Mouse (Mus musculus) retina, postnatal 7 days (tissue): ENCODE data around the gene Atl2.

Experiments
- DNase-seq: peaks from one replicate; pipeline ENCODE4 v3.0.0-alpha.2; 2012; ENCODE audit warnings: low read depth, low spot score

Gene Atl2

DNA sequence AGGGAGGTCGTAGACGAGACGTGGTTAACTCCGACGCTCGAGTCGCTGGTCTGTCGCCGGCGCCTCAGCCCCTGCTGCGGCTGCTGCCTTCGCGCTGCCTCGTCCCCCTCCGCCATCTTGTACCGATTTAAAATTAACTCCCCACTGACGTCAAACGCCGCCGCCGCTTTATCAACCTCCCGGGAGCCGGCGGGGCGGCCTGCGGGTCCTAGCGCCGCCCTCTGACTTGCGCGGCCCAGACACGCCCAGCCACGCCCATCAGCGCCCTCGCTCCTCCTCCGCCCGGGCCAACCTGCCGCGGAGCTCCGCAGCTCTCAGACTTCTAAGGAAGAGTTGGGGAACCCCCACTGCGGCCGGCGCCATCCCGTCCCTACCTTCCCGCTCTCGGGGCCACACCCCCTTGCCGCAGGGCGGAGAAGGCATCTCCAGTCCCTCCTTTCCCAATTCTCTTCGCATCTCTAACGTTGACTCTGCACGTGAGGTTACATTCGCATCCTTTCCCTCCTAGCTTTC, at the start of gene Atl2:
Gene Atl2, minus strand, starts transcription at position 213 of the 513 bp plus-strand sequence.
- DNase-seq: peak; percentile 87

DNA sequence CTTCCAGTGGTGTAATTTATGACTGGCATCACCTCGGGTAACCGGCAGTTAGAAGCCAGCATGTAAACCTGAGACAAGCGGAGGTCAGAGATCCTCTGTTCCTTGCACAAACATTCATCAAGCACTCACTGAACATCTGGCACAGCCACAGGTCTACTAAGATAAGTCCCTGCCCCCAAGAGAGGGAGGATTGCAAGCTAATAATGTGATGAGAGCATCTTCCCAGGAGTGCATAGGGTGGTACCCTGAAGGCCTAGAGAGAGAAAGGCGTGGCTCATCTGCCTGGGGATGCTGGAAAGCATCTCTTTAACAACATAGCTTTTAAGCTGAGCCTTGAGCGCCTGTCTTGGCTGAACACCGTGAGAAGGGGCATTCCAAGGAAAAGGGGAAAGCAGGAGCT, 48.9 kb upstream of the Atl2 start:
- DNase-seq: no peak

DNA sequence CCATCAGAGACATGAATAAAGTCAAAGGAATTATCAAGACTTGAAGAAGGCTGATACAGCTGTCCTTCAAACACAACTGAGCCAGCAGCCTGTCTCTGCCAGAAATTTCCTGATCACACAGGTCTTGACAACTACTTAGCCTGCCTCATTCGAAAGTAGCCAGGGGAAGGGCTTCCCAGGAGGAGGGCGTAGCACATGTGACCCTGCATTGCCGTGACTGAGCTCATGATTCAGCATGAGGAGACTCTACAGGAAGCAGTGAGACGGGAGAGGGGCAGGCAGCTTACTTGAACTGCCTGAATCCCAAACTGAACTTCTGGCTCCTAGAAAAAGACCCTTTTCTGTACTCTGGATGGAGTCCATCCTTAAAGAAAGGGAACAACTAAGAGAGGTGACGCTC, 46.5 kb upstream of the Atl2 start:
- DNase-seq: no peak

DNA sequence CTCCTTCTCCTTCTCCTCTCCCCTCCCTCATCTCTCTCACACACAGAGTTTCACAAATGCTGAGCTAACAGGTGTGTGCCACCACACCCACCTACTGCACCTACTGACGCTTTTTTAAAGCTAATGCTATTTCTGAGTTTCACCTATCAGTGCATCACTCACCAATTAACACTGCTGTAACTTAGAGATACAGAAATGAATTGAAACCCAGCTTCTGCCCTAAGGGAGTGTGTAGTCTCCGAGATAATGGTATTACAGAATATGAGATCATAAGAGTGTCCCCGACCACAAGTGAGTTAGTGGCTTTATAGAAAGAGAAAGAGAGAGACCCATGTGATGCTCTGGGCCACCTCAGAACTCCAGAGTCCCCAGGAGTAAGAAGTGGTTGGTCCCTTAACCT, 43.2 kb upstream of the Atl2 start:
- DNase-seq: no peak

DNA sequence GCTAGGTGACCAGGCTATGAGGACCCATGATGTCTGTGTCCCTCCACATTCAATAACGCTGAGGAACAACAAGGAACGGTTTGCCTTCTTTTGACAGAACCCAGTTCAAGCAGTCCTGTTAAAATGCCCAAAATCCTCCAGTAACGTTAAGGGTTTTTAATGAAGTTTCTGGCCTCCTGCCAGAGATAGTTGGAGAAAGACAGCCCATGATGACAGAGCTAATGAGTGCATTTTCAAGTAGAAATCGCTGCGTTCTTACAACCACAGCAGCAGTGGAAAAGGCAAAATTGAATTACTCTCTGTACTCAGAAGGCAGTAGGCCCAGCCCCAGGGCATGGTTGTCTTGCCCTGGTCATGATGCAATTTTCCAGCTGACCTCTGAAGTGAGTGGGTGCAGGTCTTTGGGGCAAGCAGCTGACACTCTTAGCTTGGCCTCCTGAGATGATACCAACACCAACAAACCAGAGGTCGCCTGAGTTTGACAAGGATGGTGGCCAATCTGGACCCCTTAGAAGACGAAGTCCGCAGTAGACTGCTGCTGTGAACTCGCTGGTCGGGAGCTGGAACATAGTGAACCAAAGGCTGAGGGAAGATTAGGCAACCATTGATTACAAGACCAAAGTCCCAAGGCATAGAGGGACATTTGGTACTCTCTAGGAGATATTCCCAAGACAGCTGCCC, 42.1 kb upstream of the Atl2 start:
- no peak for DNase-seq

DNA sequence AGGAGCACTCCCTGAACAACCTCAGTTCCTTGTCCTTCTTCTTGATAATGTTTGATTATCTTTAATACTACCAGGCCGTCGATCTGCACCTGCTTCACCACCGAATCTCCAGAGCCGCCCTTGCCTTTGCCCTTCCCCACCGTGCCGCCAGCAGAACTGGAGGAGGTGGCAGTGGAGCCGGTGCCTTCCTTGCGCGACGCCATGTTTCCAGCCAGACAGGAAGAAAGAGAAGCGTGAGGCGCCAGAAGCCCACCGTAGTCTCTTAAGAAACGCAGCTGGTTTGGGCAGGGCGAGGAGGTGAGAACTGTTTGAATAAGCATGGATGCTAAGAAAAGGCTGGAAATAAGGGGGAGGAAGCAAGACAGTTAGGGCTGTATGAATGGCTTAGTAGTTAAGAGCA, 38.4 kb upstream of the Atl2 start:
- DNase-seq: no peak

DNA sequence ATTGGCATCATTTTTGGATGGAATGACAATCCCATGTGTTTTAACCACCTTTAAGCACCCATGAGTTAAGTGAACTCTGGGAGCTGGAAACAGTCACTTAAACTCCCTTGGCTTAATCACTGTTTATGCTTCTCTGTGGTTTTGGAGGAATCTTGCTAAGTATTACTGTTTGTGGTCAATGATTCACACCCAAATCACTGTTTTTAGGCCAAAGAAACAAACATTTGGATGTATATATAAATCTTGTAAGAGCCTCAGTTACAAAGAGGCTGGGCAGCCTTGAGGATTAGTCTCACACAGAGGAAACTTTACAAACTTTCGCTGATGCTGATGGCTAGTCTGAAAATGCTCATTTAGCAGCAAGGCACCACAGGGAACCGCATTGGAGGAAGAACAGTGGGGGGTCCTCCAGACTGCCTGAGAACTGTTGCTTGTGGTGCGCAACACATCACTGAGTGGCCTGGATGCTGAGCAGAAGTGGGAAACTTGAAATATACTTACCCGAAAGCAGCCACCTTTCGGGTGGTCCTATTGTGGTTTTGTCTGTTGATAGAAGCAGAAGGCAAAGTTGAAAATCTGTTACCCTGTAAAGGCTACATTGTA, 36.9 kb upstream of the Atl2 start:
- no peak for DNase-seq

DNA sequence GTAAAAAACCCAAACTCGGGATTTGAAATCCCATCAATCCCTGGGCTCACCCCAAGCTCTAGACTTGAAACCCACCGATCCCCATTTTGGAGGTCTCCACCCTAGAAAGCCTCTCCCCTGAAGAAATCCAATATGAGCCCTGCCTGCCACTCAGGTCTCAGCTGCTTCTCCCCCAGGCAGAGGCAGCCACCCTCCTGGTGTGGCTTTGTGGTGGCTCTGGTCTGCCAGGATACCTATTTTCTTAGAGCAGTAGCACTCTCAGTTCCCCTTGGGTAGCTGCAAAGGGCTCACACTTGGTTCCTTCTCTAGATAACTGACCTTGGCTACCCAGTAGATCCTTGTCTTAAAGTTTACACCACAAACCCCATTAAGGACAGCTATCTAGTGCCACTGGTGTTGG, 31.2 kb upstream of the Atl2 start:
- no peak for DNase-seq

DNA sequence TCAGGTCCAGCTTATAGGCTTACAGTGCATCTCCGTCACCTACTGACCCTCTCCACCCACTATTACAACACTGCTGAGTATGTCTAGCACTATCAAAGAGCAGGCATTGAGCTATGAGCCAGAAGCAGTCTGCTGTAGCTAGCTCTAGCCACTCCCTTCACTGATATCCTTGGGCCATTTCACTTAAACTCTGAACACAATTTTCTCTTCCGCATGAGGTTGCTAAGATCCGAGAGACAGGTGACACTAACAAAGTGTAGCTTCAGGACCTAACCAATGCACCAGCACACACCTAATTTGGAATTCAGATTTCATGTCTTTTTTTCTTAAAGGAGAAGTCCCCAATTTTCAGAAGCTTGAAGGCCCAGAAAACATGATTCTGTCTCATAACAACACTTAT, 30.6 kb upstream of the Atl2 start:
- DNase-seq: no peak

DNA sequence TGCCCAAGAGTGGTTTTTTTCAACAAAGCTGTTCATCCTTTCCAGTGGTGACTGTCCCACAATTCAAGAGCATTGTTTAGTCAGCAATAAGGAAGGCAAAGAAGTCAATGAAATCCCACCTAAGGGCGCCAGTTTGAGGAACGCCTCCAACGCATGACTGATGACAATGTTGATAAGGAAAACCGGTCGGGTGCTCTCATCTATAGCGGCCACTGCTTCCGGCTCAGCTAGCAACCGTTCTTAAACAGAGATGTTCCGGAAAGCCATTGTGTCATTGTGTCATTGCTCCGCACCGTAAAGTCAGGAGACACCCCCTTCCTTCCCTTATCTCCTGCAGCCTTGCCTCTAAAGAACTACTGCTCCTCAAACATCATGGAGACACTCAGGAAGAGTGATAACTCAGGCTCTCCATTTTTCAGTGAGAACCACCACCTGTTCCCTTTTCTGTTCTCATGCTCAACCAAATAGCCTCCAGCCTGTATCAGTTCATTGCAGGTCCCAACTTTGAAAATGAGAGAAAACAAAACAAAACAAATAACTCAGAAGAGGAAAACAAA, 30.0 kb upstream of the Atl2 start:
- DNase-seq: no peak

DNA sequence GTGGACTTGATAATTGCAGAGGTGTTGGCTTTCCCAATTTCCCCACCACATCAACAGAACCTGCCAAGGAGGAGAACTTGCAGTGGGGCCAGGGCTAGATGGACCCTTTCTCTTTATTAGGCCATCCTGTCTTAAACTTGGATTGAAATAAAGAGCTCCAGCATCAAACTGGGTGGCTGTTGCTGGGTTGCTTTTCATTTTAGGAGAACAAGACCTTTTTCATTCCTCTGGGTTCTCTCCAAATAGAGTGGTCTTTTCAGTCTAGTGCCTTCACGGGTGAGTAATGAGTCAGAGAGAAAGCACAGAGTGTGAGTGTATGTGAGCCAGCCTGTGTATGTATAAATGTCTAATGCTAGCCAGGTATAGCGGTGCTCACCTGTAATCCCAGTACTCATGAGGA, 24.4 kb upstream of the Atl2 start:
- DNase-seq: no peak

DNA sequence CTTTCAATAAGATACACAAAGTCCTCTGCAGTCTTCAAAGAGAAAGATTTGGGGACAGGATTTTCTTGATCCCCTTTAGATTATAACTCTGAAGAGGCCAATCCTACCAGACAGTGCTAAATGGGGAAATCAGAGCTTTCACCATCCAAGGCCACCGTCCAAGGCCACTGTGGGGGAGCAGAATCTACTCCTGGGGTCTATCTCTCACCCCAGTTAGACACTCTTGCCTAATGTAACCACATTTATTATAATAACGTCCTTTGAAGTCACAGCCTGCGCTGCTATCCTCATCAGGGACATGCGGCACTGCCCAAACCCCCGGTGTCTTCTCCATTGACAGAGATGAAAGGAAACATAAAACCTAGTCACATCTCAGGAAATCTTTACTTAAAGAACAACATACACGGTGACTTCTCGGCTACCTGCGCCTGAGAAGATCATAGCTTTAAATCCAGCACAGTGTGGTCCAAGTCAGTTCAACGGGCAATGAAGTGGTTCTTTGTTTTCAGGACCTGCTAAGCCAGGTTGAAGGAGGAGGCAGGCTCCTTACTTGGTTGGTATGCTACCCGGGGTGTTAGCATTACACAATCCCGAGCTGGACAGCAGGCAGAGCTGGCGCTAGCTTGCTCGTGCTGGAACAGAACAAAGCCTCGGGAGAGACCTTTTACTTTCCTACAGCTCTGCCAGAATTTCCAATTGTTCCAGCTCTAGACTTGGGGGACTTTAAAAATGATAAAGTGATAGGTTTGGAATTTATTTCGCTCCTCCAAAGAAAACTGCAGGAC, 23.8 kb upstream of the Atl2 start:
- no peak for DNase-seq

DNA sequence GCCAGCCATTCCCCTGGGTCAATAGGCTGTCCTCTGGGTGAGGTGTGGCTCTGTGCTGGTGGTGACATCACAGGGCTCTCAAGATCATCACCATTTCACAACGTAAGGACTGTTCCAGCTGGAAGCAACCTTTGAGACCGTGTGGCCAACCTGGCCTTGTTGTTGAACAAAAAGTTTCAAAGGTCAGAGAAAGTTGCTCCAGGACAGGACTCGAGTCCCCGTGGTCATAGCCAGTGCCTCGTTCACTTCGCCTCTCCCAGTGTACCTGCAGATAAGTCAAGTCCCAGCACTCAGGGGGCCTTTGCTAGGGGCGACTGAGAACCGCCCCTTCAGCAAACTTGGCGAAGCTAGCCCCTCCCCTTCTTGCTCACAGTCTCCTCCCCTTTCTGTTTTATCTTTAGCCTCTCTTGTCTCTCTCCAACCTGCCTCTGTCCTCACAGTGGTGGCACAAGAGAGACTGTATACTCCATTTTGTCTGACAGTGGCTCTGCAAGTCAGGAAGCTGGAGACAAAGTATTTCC, 22.6 kb upstream of the Atl2 start:
- no peak for DNase-seq

DNA sequence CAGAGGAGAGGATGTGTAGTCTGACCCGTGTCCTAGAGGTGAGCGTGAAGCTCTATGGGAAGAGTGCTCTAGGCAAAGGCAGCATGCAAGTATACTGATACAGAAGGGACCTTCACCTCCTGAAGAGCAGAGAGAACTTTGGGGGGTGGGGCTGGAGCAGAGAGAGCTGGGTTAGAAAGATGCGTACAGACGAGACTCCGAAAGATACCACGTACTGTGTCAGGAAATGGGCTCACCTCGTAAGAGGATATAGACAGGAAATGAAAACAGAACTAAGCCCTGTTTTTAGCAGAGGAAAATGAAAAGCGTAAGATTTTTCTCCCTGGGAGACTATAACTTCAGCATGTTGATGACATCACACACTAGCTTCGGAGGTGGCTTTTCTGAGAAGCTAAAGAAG, 21.1 kb upstream of the Atl2 start:
- DNase-seq: no peak

DNA sequence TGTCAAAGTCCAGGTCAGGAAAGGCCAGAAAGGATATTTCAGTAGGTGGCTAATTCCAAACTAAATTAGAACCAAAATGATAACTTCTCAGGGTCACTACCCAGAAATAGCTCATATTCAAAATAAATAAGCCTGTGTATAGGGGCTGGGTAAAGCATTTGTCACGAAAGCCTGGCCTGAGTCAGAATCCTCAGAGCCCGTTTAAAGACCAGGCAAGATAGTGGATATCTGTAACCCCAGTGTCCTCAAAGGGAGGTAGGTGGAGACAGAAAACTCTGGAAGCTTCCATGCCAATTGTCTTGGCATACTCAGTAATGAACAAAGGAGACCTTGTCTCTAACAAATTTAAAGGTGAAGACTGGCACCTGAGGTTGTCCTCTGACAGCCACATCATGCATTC, 16.3 kb upstream of the Atl2 start:
- no peak for DNase-seq

DNA sequence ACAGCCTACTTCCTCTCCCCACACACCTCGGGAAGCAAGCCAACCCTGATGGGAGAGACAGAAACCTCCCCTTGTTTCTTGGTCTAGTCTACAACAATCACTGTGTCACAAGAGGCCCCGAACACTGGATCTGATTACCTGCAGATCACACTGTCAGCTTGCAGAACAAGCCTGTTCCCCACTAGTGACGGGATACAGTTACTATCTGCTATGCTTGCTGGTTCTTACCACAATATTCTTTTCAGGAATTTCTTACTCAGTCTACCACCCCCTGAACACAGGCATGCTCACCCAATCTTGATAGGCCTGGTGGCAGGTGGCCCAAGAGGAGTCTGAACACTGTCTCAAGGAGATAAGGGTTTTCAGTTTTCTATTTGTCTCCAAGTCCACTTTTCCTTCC, 15.8 kb upstream of the Atl2 start:
- no peak for DNase-seq

DNA sequence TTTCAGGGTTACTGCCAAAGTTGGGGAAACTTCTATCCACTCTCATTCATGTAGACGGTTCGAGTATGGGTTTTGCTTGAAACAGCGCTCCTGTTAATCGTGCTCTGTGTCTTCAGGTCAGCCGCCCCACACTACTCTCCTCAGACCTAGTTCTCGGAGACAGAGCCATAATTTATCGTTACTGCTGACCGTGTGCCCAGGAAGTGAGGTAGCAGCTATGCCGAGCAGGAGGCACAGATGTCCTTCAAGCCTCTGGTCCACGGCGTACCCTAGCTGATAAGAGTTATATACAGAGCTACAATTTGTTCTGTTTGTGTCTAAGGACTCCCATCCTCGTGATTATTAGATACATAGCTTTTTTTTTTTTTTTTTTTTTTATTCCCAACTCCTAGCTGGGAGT, 13.6 kb upstream of the Atl2 start:
- DNase-seq: no peak

DNA sequence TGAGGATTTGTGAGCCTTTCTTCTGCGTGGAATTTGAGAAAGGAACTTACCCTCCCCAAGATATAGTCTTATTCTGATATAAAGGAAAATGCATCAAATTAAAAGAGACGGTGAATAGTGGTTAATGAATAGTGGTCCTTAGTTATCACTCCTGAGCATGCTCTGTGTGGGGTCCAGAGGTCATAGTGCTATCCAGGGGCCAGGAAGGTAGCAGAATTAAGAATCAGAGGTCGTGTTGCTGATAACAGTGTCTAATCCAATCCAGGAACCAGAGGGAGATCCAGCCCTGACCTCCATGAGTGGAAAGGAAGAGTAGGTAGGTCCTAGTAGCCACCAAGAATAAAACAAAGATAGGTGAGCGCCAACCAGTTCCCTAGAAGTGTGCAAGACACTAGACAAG, 11.8 kb upstream of the Atl2 start:
- no peak for DNase-seq

DNA sequence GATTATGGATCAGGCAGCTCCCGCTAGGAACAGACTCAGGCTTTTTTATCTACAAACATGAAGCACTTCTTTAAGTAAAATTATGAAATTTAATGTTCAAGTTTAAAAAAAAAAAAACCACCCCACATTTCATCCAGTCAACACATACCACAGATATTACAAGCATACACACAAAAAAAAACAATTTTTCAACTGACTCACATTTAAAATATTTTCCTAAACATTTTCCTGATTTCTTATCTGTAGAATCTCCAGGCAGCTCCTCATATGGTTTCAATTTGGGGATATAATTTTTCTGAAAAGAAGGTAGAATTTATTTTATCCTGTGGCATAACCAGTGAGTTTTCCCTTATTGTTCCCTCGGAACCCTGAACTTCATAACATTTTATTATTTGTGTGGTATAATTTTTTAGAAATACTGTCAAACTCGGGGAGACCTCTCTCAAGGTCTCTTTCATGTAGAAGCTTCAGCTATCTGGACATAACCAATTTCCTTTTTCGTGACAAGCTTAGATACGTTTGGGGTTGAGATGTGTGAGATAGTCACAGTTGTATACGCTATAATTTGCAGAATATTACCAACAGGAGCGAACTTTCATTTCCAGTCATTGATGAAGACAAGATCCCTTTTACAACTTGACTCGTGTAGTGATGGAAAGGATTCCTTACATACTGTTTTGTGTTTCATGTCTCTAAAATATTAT, 11.0 kb upstream of the Atl2 start:
- no peak for DNase-seq

DNA sequence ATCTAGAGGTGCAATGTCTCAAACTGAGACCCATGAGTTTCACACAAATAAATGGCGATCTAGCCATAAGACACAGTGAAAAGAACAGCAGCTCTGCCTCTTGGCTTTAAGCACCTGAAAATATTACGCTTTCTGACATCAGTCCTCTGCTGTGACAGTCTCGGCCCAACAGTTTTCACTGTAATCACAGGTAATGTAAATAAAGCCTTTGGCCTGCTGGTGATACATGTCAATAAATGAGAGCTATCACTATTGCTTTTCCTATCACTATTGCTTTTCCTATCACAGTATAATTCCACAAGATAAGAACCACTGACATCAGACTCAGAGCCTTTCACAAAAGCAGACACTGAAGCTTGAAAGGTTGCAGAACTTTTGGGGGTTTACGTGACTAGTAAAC, 8.7 kb upstream of the Atl2 start:
- no peak for DNase-seq

DNA sequence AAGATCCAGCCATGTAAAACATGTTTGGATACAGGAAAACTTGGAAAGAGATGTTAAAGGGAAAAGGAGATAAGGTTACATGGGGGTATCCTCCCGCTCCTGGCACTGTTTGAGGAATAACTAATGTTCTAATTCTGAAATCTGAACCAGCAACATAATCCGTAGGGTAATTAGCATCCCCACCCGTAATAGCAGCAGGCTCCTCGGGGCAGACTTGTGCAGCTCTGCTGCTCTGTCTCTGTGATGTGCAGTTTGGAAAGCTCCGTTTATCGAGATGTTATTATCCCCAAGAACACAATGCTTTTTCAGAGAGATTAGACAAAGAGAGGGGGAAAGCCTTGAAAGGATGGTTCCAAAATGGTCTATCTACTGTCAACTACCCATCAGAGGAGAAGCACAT, 5.3 kb upstream of the Atl2 start:
- DNase-seq: no peak
